In the genomic region with DNA sequence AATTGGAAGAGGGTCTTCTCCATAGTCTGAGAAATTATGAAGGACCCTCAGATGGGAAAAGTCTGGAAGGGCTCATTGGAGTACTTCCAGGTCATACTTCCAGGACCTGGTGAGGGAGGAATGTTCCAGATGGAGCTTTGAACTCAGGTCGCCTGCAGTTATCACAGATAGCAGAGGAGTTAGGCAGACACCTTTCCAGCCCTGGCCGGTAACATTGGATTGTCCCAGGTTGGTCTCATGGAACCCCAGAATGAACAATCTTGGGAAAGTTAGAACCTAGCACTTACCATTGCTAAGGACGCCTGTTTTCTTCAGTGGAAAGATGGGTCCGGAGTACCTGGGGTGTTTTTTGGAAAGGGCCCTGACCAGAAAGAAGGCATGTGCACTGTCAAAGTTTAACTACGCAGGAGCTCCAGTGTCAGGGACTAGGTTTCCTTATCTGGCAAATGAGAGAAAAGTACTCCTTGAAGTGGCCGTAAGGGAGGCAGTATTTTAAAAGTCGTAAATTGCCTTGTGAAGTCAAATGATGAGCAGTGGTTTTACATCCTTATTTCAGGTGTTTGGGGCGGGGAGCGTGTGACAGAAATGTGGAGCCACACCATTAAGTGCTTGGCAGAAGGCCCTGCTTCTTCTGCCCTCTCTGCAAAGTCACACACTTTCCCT, we compare ENCODE assay signal across 8 mouse cellular contexts. TPM values are rescaled to one million over a fixed set of nuclear protein-coding genes. Genes with fewer than 3 reads are reported as not detected.
DNase-seq lines count a peak whose midpoint lies in the region; ATAC-seq and TF ChIP-seq lines count a peak whose summit lies in the region.

No protein-coding gene starts in this region.

- TF ChIP-seq CTCF in kidney, adult 2 months (conservative IDR thresholded peaks at IDR 0.05; ENCODE audit: insufficient read depth, insufficient read length, low read depth, low read length): no peak

- peak overlapping the region; percentile 75 for H3K4me2 ChIP-seq in forebrain, embryonic 11.5 days (ENCODE audit: low read depth, low read length, severe bottlenecking)
- H3K4me2 ChIP-seq in limb, embryonic 12.5 days: peak overlapping the region; percentile 78

- H3K36me3 ChIP-seq in kidney, adult 2 months (ENCODE audit: control insufficient read depth, insufficient read depth, low read length): no peaks in the 10 kb centered on the region
- H3K36me3 ChIP-seq in forebrain, embryonic 11.5 days (ENCODE audit: control insufficient read depth, insufficient read depth, low read length): no peaks in the 10 kb centered on the region
- peaks cover 35% of the 10 kb centered on the region for H3K36me3 ChIP-seq in limb, embryonic 12.5 days

- peak overlapping the region; percentile 78 for H3K9ac ChIP-seq in forebrain, embryonic 11.5 days (ENCODE audit: low read length)
- H3K9ac ChIP-seq in limb, embryonic 12.5 days (replicated peaks): peak overlapping the region; percentile 77

- TF ChIP-seq POLR2A in kidney, adult 2 months (IDR thresholded peaks at IDR 0.05; ENCODE audit: low read depth, low read length): no peak

- peak; percentile 66 for DNase-seq in kidney, adult 2 months
- no peak for DNase-seq in kidney, postnatal 14 days
- DNase-seq in forebrain, embryonic 11.5 days (ENCODE audit: low spot score): no peak
- peak; percentile 10 for DNase-seq in naive thymus-derived CD4-positive, alpha-beta T cell, adult 2 months (ENCODE audit: low read depth)
- no peak for DNase-seq in thymus, postnatal 14 days
- no peak for DNase-seq in layer of hippocampus, postnatal 36 days
- DNase-seq in adrenal gland, adult 18-20 months (ENCODE audit: low spot score in 2 of 2): no peak

- H3K27me3 ChIP-seq in kidney, adult 2 months (replicated peaks; ENCODE audit: control insufficient read depth, insufficient read depth, low read length): no peaks in the 10 kb centered on the region
- H3K27me3 ChIP-seq in forebrain, embryonic 11.5 days (ENCODE audit: control insufficient read depth, insufficient read depth, low read length): no peaks in the 10 kb centered on the region
- H3K27me3 ChIP-seq in limb, embryonic 12.5 days: no peaks in the 10 kb centered on the region

- peak overlapping the region; percentile 78 for H3K27ac ChIP-seq in kidney, adult 2 months (ENCODE audit: insufficient read depth, low read depth, low read length)
- H3K27ac ChIP-seq in forebrain, embryonic 11.5 days (ENCODE audit: low read depth, low read length): no peak overlapping the region
- no peak overlapping the region for H3K27ac ChIP-seq in limb, embryonic 12.5 days

- 59% methylated on average over 9 of the region's 9 CpGs for WGBS in kidney, adult 2 months
- WGBS in forebrain, embryonic 11.5 days: 69% methylated on average over 9 of the region's 9 CpGs
- WGBS in limb, embryonic 12.5 days: 52% methylated on average over 9 of the region's 9 CpGs

- peak; percentile 1; the same call in 1 of the 2 replicates for ATAC-seq in forebrain, embryonic 11.5 days (replicated peaks; ENCODE audit: low FRiP score)
- peak; percentile 7; the same call in 1 of the 2 replicates for ATAC-seq in limb, embryonic 12.5 days (ENCODE audit: insufficient number of reproducible peaks, insufficient read depth, low FRiP score, low TSS enrichment, low read depth)

- no peaks in the 10 kb centered on the region for H3K9me3 ChIP-seq in forebrain, embryonic 11.5 days (ENCODE audit: control insufficient read depth, low read length)
- no peaks in the 10 kb centered on the region for H3K9me3 ChIP-seq in limb, embryonic 12.5 days

- peak overlapping the region; percentile 77 for H3K4me3 ChIP-seq in kidney, adult 2 months (ENCODE audit: insufficient read depth, low read depth, low read length)
- peak overlapping the region; percentile 68 for H3K4me3 ChIP-seq in forebrain, embryonic 11.5 days (ENCODE audit: low read depth, low read length)
- H3K4me3 ChIP-seq in limb, embryonic 12.5 days (replicated peaks): peak overlapping the region; percentile 72

- H3K4me1 ChIP-seq in kidney, adult 2 months (ENCODE audit: control insufficient read depth, insufficient read depth, low read length): peaks cover 10% of the 10 kb centered on the region; the same call in 1 of the 2 replicates
- 0 out of 2 replicates have a peak, but pooled peaks cover 4% of the 10 kb centered on the region for H3K4me1 ChIP-seq in forebrain, embryonic 11.5 days (replicated peaks; ENCODE audit: control insufficient read depth, insufficient read depth, low read length)
- peaks cover 11% of the 10 kb centered on the region for H3K4me1 ChIP-seq in limb, embryonic 12.5 days (replicated peaks)

RNA-seq across cellular contexts. Expression of a gene that starts 1.1 kb away (rescaled TPM):
- polyA plus RNA-seq in kidney, adult 2 months (2012; rRNA removed): 93.2 and 96.5 TPM in 2 replicates
- 85.0 and 86.3 TPM in 2 replicates for polyA plus RNA-seq in forebrain, embryonic 11.5 days (2014; fragmentation: Nextera tagmentation; extraction: Ambion mirVana)
- 86.7 and 88.1 TPM in 2 replicates for polyA plus RNA-seq in limb, embryonic 12.5 days (2016; fragmentation: Nextera tagmentation; extraction: Ambion mirVana)
- total RNA-seq in layer of hippocampus, postnatal 36 days (2021): 10 to 100 TPM; 58.7 to 63.4 TPM
- 10 to 100 TPM; 65.9 to 92.5 TPM for total RNA-seq in adrenal gland, adult 18-20 months (2021)

RNA-seq across cellular contexts. Expression of a gene that starts 25.8 kb away (rescaled TPM):
- 173 and 194 TPM in 2 replicates for polyA plus RNA-seq in kidney, adult 2 months (2012; rRNA removed)
- polyA plus RNA-seq in forebrain, embryonic 11.5 days (2014; fragmentation: Nextera tagmentation; extraction: Ambion mirVana): 266 and 285 TPM in 2 replicates
- 281 and 287 TPM in 2 replicates for polyA plus RNA-seq in limb, embryonic 12.5 days (2016; fragmentation: Nextera tagmentation; extraction: Ambion mirVana)
- 100 to 1,000 TPM; 106 to 112 TPM for total RNA-seq in layer of hippocampus, postnatal 36 days (2021)
- 100 to 1,000 TPM in 1 of 2 experiments, 10 to 100 TPM in 1; 89.7 to 103 TPM for total RNA-seq in adrenal gland, adult 18-20 months (2021)

RNA-seq across cellular contexts. Expression of a gene that starts 40.7 kb away (rescaled TPM):
- polyA plus RNA-seq in kidney, adult 2 months (2012; rRNA removed): not detected in 2 replicates
- 0.39 TPM in 1 of 2 replicates, not detected in the other for polyA plus RNA-seq in forebrain, embryonic 11.5 days (2014; fragmentation: Nextera tagmentation; extraction: Ambion mirVana)
- polyA plus RNA-seq in limb, embryonic 12.5 days (2016; fragmentation: Nextera tagmentation; extraction: Ambion mirVana): 0.23 TPM in 1 of 2 replicates, not detected in the other
- 1 to 10 TPM in 1 of 2 experiments, under 1 TPM in 1; 0.37 to 1.1 TPM for total RNA-seq in layer of hippocampus, postnatal 36 days (2021)
- total RNA-seq in adrenal gland, adult 18-20 months (2021): not detected

RNA-seq across cellular contexts. Expression of a gene that starts 44.2 kb away (rescaled TPM):
- 415 and 434 TPM in 2 replicates for polyA plus RNA-seq in kidney, adult 2 months (2012; rRNA removed)
- 97.3 and 102 TPM in 2 replicates for polyA plus RNA-seq in forebrain, embryonic 11.5 days (2014; fragmentation: Nextera tagmentation; extraction: Ambion mirVana)
- 111 and 116 TPM in 2 replicates for polyA plus RNA-seq in limb, embryonic 12.5 days (2016; fragmentation: Nextera tagmentation; extraction: Ambion mirVana)
- 100 to 1,000 TPM; 156 to 169 TPM for total RNA-seq in layer of hippocampus, postnatal 36 days (2021)
- 100 to 1,000 TPM; 116 to 128 TPM for total RNA-seq in adrenal gland, adult 18-20 months (2021)

Comparison
In these comparisons a context has a peak if more than half of its experiments do, and no peak if none do; other contexts are left out.
1. DNase-seq: peak in kidney, adult 2 months (single experiment) and naive thymus-derived CD4-positive, alpha-beta T cell, adult 2 months (single experiment); none in kidney, postnatal 14 days (single experiment), forebrain, embryonic 11.5 days (single experiment), thymus, postnatal 14 days (single experiment), layer of hippocampus, postnatal 36 days (0 of 2) and adrenal gland, adult 18-20 months (0 of 2).
2. Peak in every context shown above with its lines, with median percentiles within 50 percentile points of each other: H3K4me3 ChIP-seq.